Mouse (Mus musculus) cerebellum, adult 11-12 months (tissue): ENCODE measurements around the gene Copg2.

ENCODE experiments used
- DNase-seq: peaks from one replicate; pipeline ENCODE4 v3.0.0; 2022

The Copg2 gene

DNA sequence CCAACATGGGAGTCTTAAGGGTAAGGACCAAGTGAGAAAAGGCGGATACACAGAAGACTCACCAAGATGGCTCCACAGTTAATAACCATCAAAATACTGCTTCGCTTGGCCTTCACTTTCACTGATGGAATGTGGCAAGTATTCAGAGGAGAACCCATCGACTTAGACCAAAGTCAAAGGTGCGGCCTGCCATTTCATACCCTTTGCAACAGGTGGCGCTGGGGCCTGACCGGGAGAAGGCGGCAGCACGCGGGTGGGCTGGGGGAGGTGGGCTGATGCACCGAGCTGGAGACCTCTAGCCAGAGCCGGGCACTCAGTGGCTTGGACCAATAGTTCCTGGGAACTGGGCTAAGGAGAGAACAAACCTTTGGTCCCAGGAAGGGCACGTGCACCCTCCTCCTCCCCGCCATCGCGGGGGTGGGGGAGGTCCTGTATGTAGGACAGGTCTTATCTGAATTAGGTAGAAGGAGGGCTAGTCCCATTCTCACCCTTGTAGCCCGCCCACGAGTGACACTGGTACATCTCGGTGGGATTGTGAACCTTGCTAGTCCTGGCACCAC, 163.9 kb downstream of the Copg2 start:
- no peak for DNase-seq

GRCm38 (mm10) chr6:30730301-30730971, 166.2 kb downstream of the Copg2 start:
- no peak for DNase-seq

DNA sequence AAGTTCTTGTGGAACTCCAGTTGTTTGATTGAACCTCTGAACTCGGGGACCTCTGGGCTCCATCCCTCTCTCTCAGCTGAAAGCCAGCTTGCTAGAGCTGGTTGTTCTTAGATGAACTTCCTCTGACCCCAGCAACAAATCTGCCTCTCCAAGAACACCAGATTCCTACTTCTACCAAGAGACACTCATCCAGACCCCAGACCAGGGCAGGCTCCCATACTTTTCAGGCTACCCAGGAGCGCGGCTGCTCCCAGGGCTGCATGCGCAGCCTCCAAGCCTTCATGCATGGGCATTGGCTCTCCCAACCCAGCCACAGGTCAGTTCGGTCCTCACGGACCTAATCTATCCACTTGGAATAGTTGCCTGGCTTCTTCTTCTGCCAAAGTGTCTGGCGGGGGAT, 173.3 kb downstream of the Copg2 start, which contains the start of gene Mest:
Gene Mest, plus strand, starts transcription at position 217 of the 400 bp plus-strand sequence.
- no peak for DNase-seq

DNA sequence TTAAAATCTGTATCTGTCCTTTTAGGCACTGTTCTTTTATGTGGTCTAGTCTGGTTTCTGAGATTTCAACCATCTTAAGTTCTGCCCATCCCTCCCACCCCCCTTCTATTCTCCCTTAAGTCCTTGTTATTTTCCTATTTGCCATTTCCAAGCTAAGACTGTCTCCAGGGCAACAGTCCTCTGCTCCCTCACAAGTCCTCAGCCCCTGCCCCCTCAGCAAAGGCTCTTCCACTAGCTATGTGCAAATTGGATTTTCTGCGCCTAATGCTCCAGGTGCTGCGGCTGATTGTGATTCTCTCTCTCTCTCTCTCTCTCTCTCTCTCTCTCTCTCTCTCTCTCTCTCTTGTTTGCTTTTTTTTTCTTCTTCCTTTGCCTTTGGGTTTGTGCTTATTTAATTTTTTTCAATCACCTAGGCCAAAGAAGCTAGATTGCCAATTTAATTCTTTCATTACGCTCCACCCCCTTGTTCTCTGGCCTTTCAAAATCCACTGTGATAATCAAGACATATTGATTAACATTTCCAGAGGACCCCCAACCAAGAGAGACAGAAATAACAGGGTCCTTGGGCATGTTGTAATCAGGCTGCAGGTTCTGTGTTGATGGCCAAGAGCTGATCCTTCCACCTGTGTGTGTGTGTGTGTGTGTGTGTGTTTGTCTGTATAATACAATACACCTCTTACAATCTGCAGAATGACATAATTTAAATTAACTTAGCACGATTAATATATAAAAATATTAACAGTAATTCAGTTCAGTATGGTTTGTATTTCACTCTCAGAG, 174.0 kb downstream of the Copg2 start:
- DNase-seq = no peak

GRCm38 (mm10) chr6:30716796-30717195, 179.8 kb downstream of the Copg2 start:
- no peak for DNase-seq

GRCm38 (mm10) chr6:30714891-30715471, 181.6 kb downstream of the Copg2 start:
- no peak for DNase-seq

DNA sequence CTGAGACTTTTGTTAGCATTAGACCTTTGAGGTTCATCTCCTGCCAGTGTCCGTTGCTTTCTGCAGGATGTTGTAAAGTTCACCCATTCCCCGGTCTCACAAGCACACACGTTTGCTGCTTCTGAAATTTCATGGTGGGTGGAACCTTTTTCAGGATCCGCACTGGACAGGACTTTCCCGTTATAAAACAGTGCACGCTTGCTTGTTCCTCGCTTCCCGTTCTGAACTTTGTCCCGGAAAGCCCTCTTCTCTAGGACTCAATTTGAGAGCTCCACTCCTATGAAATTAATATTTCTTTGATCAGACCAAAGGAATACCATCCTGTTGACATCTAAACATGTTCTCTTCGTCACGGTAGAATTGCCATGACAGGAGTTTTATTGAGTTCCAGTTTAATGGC, 182.7 kb downstream of the Copg2 start:
- no peak for DNase-seq

DNA sequence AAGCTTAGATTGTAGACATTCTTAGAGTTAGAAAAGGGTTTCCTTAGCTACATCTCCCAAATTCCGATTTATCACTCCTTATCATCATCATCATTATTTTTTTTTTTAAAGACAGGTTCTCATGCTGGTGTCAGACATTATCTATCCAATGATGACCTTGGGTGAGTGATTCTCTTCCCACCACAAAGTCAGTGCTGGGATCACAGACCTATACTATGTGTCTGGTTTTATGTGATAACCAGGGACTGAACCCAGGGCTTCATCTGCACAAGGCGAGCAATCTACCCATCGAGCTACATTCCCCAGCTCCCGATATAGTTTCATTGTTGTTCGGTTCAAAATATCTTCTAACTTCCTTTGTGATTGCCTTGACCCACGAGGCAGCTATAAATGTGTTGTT, 183.1 kb downstream of the Copg2 start:
- DNase-seq = no peak

GRCm38 (mm10) chr6:30712484-30712883, 184.1 kb downstream of the Copg2 start:
- DNase-seq = no peak

- no peak for DNase-seq
Measured at GRCm38 (mm10) chr6:30711365-30711763, 185.2 kb downstream of the Copg2 start.

DNA sequence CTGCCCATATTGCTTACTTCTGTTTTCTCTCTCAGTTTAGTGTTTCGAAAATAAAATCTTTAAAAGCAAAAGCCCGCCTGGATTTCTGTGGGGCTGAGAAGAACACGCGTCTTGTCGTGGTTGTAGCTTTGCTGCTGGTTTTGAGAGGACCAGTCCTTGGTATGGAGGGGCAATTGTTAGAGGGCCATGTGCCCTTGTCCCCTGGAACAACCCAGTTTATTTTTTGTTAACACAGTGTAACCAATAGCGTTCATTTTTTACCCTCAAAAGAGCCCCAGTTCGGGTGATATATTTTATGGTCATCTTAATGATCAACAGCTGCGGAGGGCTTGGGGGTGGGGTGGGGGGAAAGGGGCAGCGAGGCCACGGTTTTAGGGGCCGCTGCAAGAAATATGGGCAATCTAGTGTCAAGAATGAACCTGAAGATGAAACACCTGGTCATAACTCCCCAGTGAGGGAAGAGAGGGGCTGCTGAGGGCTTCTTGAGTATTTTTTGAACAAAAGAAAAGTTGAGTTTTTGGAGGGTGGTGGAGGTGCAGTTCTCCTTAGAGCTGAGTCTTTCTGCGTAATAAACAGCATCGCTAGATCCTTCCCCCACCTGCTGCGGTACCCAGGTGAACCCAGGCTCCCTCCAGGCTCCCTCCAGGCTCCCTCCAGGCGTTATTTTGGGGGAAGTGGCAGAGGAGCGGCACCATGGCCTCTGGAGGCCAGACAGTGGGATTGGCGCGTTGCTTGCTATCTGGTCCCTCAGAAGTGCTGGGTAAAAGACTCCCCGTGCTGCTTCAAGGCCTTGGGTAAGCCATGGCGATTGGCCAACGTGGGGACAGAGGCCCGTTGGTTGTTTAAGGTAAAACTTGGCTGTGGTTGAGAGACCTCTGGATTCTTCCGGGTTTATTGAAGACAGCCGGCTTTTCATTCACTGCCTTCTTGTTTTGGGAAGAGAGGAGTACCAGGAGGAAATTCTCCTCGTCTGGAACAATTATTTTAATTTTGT, 185.9 kb downstream of the Copg2 start:
- DNase-seq = no peak

DNA sequence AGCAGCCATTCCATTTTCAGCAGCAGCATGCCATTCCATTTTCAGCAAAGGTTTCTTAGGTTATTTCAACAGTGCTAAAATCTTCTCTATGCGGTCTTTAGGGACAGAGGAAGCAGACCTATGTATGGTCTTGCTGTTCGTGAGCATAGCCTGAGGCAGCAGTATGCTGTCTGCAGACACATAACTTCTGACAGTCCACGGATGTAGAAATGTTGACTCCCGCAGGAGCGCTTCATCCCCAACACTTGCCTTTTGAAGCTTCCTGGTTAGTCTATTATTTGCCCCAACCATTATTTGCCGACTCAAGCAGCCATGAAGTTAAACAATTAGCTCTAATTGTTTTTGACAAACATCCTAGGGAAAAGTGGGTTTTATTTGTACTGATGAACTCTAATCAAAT, 187.5 kb downstream of the Copg2 start:
- DNase-seq = no peak

GRCm38 (mm10) chr6:30703977-30704602, 192.5 kb downstream of the Copg2 start:
- no peak for DNase-seq

- no peak for DNase-seq
Measured at GRCm38 (mm10) chr6:30703476-30703875, 193.1 kb downstream of the Copg2 start.

DNA sequence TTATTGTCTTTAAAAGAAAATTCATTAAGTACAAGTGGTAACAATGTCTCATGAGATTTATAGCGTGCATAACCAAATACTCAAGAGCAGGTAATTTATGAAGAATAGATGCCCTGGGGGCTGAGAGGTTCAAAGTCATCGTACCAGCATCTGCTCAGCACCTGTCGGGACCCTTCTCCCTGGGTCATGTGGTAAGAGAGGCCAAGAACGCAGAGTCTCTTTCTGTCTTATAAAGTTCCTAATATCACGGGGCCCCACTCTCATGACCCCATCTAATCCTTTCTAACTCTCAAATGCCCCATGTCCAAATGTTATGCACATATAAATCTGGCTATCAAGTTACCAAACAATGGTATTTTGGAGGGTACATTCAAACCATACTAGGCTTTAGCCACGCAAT, 193.7 kb downstream of the Copg2 start:
- DNase-seq = no peak

GRCm38 (mm10) chr6:30700182-30700581, 196.4 kb downstream of the Copg2 start:
- no peak for DNase-seq

DNA sequence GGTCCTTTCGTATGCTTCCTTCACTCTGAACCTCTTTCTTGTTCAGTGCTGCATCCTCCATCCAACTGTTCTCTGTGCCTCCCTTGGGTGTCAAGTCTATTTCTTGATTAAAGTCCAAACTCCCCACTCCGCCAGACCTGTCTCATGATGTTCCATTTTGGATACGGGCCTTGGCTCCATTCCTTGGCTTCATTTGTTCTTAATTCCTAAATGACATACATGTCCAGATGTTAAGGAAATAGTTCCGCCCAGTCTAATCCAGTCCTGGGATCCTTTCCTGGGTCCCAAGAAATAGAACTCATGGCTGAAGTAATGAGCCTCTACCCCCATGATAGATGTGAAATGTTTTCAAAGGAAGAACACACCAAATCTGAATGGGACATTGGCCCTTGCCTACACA, 198.6 kb downstream of the Copg2 start:
- no peak for DNase-seq
